Mouse (Mus musculus) forebrain, embryonic 15.5 days (tissue): ENCODE results near the gene Zfp746. TPM values are rescaled to one million over a fixed set of nuclear protein-coding genes. Genes with fewer than 3 reads are reported as not detected.

ENCODE experiments used
- ATAC-seq: fragments of 200-750 bp; cut with Nextera tagmentation; replicated peaks from 2 replicates; pipeline ENCODE4 v1.8.0; 2017; ENCODE audit warnings: mild to moderate bottlenecking, moderate TSS enrichment, moderate library complexity
- H3K27ac ChIP-seq: fragments of 300-500 bp; sonication (generic); replicated peaks from 2 replicates; pipeline ENCODE4 v1.5.1; 2015; ENCODE audit warnings: mild to moderate bottlenecking, inconsistent platforms
- H3K27me3 ChIP-seq: fragments of 300-500 bp; sonication (generic); 2 replicates; pipeline ENCODE4 v1.6.1; 2015; ENCODE audit warnings: inconsistent platforms
- H3K36me3 ChIP-seq: fragments of 300-500 bp; sonication (generic); 2 replicates; pipeline ENCODE4 v1.6.1; 2015; ENCODE audit warnings: mild to moderate bottlenecking, inconsistent platforms
- H3K4me1 ChIP-seq: fragments of 300-500 bp; sonication (generic); 2 replicates; pipeline ENCODE4 v1.6.1; 2015; ENCODE audit warnings: inconsistent platforms
- H3K4me2 ChIP-seq: fragments of 300-500 bp; sonication (generic); replicated peaks from 2 replicates; pipeline ENCODE4 v1.6.1; 2015; ENCODE audit warnings: mild to moderate bottlenecking, inconsistent platforms
- H3K4me3 ChIP-seq: fragments of 300-500 bp; sonication (generic); 2 replicates; pipeline ENCODE4 v1.5.1; 2015; ENCODE audit warnings: mild to moderate bottlenecking, inconsistent platforms
- H3K9ac ChIP-seq: fragments of 300-500 bp; sonication (generic); replicated peaks from 2 replicates; pipeline ENCODE4 v1.6.1; 2015; ENCODE audit warnings: mild to moderate bottlenecking, inconsistent platforms
- H3K9me3 ChIP-seq: fragments of 300-500 bp; sonication (generic); 2 replicates; pipeline ENCODE4 v1.6.1; 2016; ENCODE audit warnings: inconsistent platforms
- WGBS: fragments of 180-500 bp; shearing (Covaris S2); methylation state at CpG from one replicate; pipeline ENCODE4 v1.1.7; 2015; ENCODE audit warnings: mixed read lengths; 5-methylcytosine and 5-hydroxymethylcytosine counted together
- polyA plus RNA-seq: library from polyadenylated mRNA; unstranded; fragments of >200 nt; fragmentation: Nextera tagmentation; extraction: Ambion mirVana; gene quantifications from 2 replicates; pipeline ENCODE4 v1.2.1, GENCODE M21; 2015

The Zfp746 gene
- polyA plus RNA-seq, 1 experiment from 2014 or later, result 23.9 TPM

DNA sequence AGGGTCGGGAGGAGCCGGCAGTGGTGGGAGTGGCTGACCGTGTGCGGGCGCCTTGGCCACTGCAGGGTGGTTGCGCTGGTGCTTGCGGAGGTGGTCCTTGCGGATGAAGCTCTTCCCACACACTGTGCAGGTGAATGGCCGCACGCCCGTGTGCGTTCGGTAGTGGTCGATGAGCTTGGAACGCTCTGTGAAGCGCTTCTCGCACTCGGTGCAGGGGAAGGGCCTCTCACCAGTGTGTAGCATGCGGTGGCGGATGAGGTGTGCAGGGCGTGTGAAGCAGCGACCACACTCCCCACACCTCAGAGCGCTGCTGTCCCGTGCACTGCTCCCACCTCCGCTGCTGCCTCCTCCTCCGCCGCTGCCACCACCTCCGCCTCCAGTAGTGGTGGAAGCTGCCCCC is 22.5 kb downstream of the Zfp746 start:
- no peak overlapping the region for H3K9ac ChIP-seq
- H3K27ac ChIP-seq, result no peak overlapping the region
- no peak overlapping the region for H3K4me2 ChIP-seq
- no peak overlapping the region for H3K4me3 ChIP-seq
- H3K4me1 ChIP-seq, result no peaks in the 10 kb centered on the region
- no peaks in the 10 kb centered on the region for H3K9me3 ChIP-seq
- WGBS, result 95% methylated on average over 28 of the region's 28 CpGs
- peaks cover 66% of the 10 kb centered on the region for H3K36me3 ChIP-seq
- H3K27me3 ChIP-seq, result no peaks in the 10 kb centered on the region
- 0 out of 2 replicates have a peak, but pooled peaks have one; percentile 23 for ATAC-seq

- no peak for ATAC-seq
- 91% methylated on average over 1 of the region's 1 CpGs for WGBS
- Histone ChIP-seq H3K4me1 (no peaks in the 10 kb centered on the region), H3K9me3 (no peaks in the 10 kb centered on the region), H3K27me3 (no peaks in the 10 kb centered on the region), H3K4me3 (no peak overlapping the region), H3K9ac (no peak overlapping the region), H3K36me3 (peaks cover 39% of the 10 kb centered on the region), H3K4me2 (no peak overlapping the region), H3K27ac (no peak overlapping the region)
Measured at GRCm38 (mm10) chr6:48060895-48061294, 25.5 kb downstream of the Zfp746 start.

- Histone ChIP-seq H3K4me2 (no peak overlapping the region), H3K4me1 (no peaks in the 10 kb centered on the region), H3K27me3 (no peaks in the 10 kb centered on the region), H3K9me3 (no peaks in the 10 kb centered on the region), H3K36me3 (peaks cover 34% of the 10 kb centered on the region), H3K4me3 (no peak overlapping the region), H3K27ac (no peak overlapping the region), H3K9ac (no peak overlapping the region)
- WGBS, result 84% methylated on average over 2 of the region's 2 CpGs
- ATAC-seq, result no peak
Measured at GRCm38 (mm10) chr6:48060421-48060820, 26.0 kb downstream of the Zfp746 start.

DNA sequence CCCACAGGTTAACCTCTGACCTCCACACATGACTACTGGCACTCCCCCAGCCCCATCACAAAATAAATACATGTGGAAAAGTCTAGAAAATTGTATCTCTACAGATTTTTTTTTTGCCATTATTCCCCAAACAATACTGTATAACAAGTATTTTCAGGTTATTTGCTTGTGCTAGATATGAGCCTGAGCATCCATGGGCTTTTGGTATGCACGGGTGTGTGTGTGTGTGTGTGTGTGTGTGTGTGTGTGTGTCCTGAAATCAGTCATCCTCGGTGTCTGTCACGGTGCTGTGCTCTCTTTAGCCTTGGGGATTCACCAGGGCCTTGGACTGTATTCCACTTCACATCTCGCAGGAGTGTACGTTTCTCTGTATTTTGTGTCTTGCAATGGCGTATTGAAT is 34.3 kb downstream of the Zfp746 start:
- H3K4me2 ChIP-seq, result no peak overlapping the region
- WGBS, result 94% methylated on average over 6 of the region's 6 CpGs
- H3K4me3 ChIP-seq, result no peak overlapping the region
- H3K36me3 ChIP-seq, result no peaks in the 10 kb centered on the region
- no peak overlapping the region for H3K27ac ChIP-seq
- no peaks in the 10 kb centered on the region for H3K27me3 ChIP-seq
- no peak for ATAC-seq
- no peaks in the 10 kb centered on the region for H3K9me3 ChIP-seq
- peaks cover 14% of the 10 kb centered on the region for H3K4me1 ChIP-seq
- no peak overlapping the region for H3K9ac ChIP-seq

DNA sequence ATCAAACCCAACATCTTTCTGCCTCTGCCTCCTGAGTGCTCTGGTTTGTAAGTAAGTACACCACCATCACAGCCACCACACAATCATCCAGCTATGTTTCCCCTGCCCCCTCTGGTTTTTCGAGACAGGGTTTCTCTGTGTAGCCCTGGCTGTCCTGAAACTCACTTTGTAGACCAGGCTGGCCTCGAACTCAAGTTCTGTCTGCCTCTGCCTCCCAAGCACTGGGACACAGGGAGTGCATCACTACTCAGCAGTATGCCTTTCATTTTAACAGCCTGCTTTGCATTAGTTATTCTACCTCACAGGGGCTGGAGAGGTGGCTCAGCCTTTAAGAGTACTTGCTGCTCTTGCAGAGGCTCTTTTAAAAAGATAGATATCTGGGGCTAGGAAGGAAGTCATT is 34.7 kb downstream of the Zfp746 start:
- Histone ChIP-seq H3K4me1 (peaks cover 19% of the 10 kb centered on the region), H3K36me3 (no peaks in the 10 kb centered on the region), H3K9ac (no peak overlapping the region), H3K4me2 (no peak overlapping the region), H3K4me3 (no peak overlapping the region), H3K9me3 (no peaks in the 10 kb centered on the region), H3K27ac (no peak overlapping the region), H3K27me3 (no peaks in the 10 kb centered on the region)
- 82% methylated on average over 2 of the region's 2 CpGs for WGBS
- ATAC-seq, result no peak

DNA sequence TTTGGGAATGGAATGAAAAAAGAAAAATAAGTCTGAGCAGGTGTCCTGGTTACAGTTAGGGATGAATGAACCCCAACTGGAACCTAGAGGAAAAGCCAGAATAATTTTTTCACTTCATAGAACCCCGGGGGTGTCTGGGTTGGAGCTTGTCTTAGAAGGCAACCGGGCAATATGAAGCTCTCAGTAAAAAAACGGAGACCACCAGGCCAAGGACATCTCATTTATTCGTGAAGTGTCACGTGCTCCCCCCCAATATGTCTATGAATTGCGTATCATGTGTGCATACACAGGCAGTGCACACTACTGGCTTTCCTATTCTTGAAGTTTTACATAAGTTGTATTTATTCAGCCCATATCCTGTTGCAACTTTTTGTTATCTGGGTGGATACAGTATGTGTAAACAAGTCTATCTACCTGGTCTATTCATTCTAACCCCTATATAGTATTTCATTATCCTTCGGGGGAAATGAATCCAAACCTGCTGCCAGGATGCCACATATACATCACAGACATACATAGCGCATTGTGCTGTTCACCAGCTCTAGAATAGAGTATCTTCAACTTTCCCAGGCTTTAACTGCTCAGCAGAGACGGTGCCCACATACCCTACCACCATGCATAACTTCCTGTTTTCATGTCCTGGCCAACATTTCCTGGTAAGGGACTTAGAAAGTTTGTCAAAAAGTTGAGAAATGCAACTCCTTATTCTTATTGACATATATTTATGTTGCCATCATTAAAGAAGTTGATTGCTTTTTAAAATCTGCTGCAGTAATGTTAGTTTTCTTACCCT is 36.9 kb downstream of the Zfp746 start:
- 49% methylated on average over 9 of the region's 9 CpGs for whole genome bisulfite sequencing
- ATAC-seq, result no peak
- Histone ChIP-seq H3K9ac (peak overlapping the region; percentile 86), H3K9me3 (no peaks in the 10 kb centered on the region), H3K4me2 (peak overlapping the region; percentile 52), H3K4me1 (peaks cover 23% of the 10 kb centered on the region), H3K27ac (peak overlapping the region; percentile 96), H3K27me3 (no peaks in the 10 kb centered on the region), H3K4me3 (peak overlapping the region; percentile 90), H3K36me3 (peaks cover 3% of the 10 kb centered on the region; the same call in 1 of the 2 replicates)

DNA sequence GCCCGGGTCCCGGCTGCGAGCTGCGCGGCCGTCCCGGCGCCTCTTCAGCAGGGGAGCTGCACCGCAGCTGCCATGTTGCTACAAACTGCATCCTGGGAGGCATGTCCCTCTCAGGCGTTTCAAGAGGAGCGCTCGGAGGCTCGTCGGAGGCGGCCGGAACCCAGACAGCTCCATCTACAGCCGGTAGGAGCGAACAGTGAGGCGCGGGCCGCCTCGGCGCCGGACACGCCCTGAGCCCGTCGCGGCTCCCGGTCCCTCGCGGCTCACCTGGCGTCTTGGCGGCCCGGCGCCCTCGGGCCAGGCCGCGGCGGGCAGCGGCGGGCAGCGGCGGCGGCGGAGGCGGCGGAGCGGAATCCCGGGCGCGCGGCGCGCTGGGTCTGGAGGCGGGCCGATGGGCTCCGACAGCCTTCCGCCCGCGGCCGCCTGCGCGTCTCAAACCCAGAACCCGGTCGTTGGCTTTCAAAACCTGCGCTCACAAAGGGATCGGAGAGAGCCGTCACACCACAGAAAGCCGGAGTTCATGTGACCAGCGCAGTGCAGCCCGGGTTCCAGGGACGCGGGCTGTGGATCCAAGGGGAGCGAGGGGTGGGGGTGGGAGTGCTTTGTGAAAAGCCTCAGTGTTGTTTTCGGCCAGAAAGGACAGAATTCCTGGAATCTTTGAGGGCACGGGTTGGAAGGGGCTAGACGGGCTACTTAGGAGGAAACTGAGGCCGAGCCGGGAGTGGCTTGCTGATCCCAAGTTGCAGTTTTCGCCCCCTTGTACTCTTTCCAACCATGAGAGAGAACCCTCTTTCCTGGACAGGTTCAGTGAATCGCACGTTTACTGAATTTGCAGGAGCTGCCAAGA is 37.7 kb downstream of the Zfp746 start, which contains the start of gene Zfp777:
TSS of gene Zfp777 (minus strand) at position 486 of the 847 bp plus-strand sequence.
- Histone ChIP-seq H3K36me3 (peaks cover 11% of the 10 kb centered on the region), H3K4me2 (peak within 1 kb of the TSS; percentile 52), H3K4me1 (peaks cover 23% of the 10 kb centered on the region), H3K9ac (peak within 1 kb of the TSS; percentile 86), H3K9me3 (no peaks in the 10 kb centered on the region), H3K27ac (peak within 1 kb of the TSS; percentile 96), H3K4me3 (peak within 1 kb of the TSS; percentile 90), H3K27me3 (no peaks in the 10 kb centered on the region)
- ATAC-seq, result peak; percentile 92
- WGBS, result under 1% methylated on average over 65 of the region's 82 CpGs

- Histone ChIP-seq H3K9me3 (no peaks in the 10 kb centered on the region), H3K36me3 (peaks cover 20% of the 10 kb centered on the region), H3K4me2 (peak overlapping the region; percentile 52), H3K4me1 (peaks cover 23% of the 10 kb centered on the region), H3K27me3 (no peaks in the 10 kb centered on the region), H3K4me3 (peak overlapping the region; percentile 90), H3K27ac (peak overlapping the region; percentile 96), H3K9ac (peak overlapping the region; percentile 86)
- WGBS, result under 1% methylated on average over 100 of the region's 150 CpGs
- ATAC-seq, result peak; percentile 53
Measured at GRCm38 (mm10) chr6:48047450-48048351, 38.7 kb downstream of the Zfp746 start.

DNA sequence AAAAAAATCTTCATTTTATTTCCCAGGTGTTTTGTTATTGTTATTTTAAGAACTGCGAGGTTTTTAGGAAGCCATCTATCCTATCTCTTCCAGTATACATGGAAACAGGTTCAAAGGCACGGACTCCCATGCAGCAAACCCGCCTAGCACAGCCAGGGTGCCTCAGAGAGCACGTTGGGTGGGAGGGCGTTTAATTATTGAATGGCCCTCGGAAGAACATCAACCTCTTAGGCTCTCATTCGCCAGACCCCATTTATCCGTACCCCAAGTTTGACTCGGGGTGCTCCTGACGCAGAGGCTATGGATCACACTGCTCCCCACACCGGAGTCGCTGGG is 39.3 kb downstream of the Zfp746 start:
- Histone ChIP-seq H3K9me3 (no peaks in the 10 kb centered on the region), H3K27ac (peak overlapping the region; percentile 96; the same call in 1 of the 2 replicates), H3K27me3 (no peaks in the 10 kb centered on the region), H3K4me3 (peak overlapping the region; percentile 90), H3K36me3 (peaks cover 25% of the 10 kb centered on the region), H3K4me1 (peaks cover 23% of the 10 kb centered on the region), H3K9ac (peak overlapping the region; percentile 86), H3K4me2 (peak overlapping the region; percentile 51)
- no peak; the same call in 1 of the 2 replicates for ATAC-seq
- 6% methylated on average over 12 of the region's 12 CpGs for WGBS

- no peak for ATAC-seq
- peaks cover 81% of the 10 kb centered on the region for H3K36me3 ChIP-seq
- H3K4me1 ChIP-seq, result no peaks in the 10 kb centered on the region
- no peak overlapping the region for H3K4me3 ChIP-seq
- no peaks in the 10 kb centered on the region for H3K27me3 ChIP-seq
- no peak overlapping the region for H3K27ac ChIP-seq
- no peak overlapping the region for H3K4me2 ChIP-seq
- no peak overlapping the region for H3K9ac ChIP-seq
- no peaks in the 10 kb centered on the region for H3K9me3 ChIP-seq
Measured at GRCm38 (mm10) chr6:48032661-48033060, 53.7 kb downstream of the Zfp746 start.

GRCm38 (mm10) chr6:48025905-48026660 is 60.3 kb downstream of the Zfp746 start:
- Histone ChIP-seq H3K36me3 (peaks cover 85% of the 10 kb centered on the region), H3K9ac (no peak overlapping the region), H3K9me3 (no peaks in the 10 kb centered on the region; the same call in 1 of the 2 replicates), H3K4me3 (no peak overlapping the region), H3K4me1 (no peaks in the 10 kb centered on the region), H3K27ac (no peak overlapping the region), H3K4me2 (no peak overlapping the region), H3K27me3 (no peaks in the 10 kb centered on the region)
- 85% methylated on average over 10 of the region's 10 CpGs for WGBS
- no peak for ATAC-seq
